Mouse (Mus musculus) naive thymus-derived CD4-positive, alpha-beta T cell, adult 2 months (primary cell): ENCODE measurements at regions not wholly inside any gene's neighbourhood (a gene's known extent, or its start where the extent isn't known, plus 50 kb on each side); places are given as distances from the start of the nearest gene placed in this dataset.

ENCODE experiments used
- DNase-seq: peaks from one replicate; pipeline ENCODE4 v3.0.0-alpha.2; 2011; ENCODE audit warnings: low read depth

GRCm38 (mm10) chr10:84026798-84027197 is 304.1 kb downstream of the 1500009L16Rik start:
- no peak for DNase-seq

- DNase-seq, result no peak
Observed at GRCm38 (mm10) chr10:84036131-84036877, 313.6 kb downstream of the 1500009L16Rik start.

- DNase-seq, result no peak
Observed at GRCm38 (mm10) chr10:84048706-84049105, 326.0 kb downstream of the 1500009L16Rik start.

- DNase-seq, result no peak
Observed at GRCm38 (mm10) chr10:84052696-84053095, 330.0 kb downstream of the 1500009L16Rik start.

- no peak for DNase-seq
Observed at GRCm38 (mm10) chr10:84054551-84055336, 332.1 kb downstream of the 1500009L16Rik start.

- no peak for DNase-seq
Observed at GRCm38 (mm10) chr10:84055402-84056167, 332.9 kb downstream of the 1500009L16Rik start.

- DNase-seq, result no peak
Observed at GRCm38 (mm10) chr10:84056323-84057169, 333.9 kb downstream of the 1500009L16Rik start.

- DNase-seq, result no peak
Observed at GRCm38 (mm10) chr10:84058301-84058700, 335.6 kb downstream of the 1500009L16Rik start.

- DNase-seq, result no peak
Observed at GRCm38 (mm10) chr10:84059646-84060491, 337.2 kb downstream of the 1500009L16Rik start.

GRCm38 (mm10) chr10:84060492-84061218 is 338.0 kb downstream of the 1500009L16Rik start:
- DNase-seq, result no peak

- DNase-seq, result no peak
Observed at GRCm38 (mm10) chr10:84067052-84067650, 344.5 kb downstream of the 1500009L16Rik start.

- DNase-seq, result no peak
Observed at GRCm38 (mm10) chr10:84069806-84070205, 347.1 kb downstream of the 1500009L16Rik start.

- DNase-seq, result no peak
Observed at GRCm38 (mm10) chr10:84072866-84073483, 350.3 kb downstream of the 1500009L16Rik start.

GRCm38 (mm10) chr10:84075581-84075980 is 352.9 kb downstream of the 1500009L16Rik start:
- DNase-seq, result no peak

- no peak for DNase-seq
Observed at GRCm38 (mm10) chr10:84080236-84080635, 357.6 kb downstream of the 1500009L16Rik start.

GRCm38 (mm10) chr10:84081673-84082072 is 358.7 kb downstream of the Nuak1 start:
- no peak for DNase-seq

- no peak for DNase-seq
Observed at GRCm38 (mm10) chr10:84087528-84087927, 352.9 kb downstream of the Nuak1 start.

- no peak for DNase-seq
Observed at GRCm38 (mm10) chr10:84087929-84088328, 352.5 kb downstream of the Nuak1 start.
